Mouse (Mus musculus) embryonic fibroblast, embryonic 13.5 days (primary cell): ENCODE measurements at regions not wholly inside any gene's neighbourhood (a gene's known extent, or its start where the extent isn't known, plus 50 kb on each side); places are given as distances from the start of the nearest gene placed in this dataset.

Experiments used
- CTCF ChIP-seq: IDR thresholded peaks from 2 replicates; pipeline ENCODE4 v1.5.1; 2011; ENCODE audit warnings: mild to moderate bottlenecking, control low read depth, low read length, moderate library complexity, borderline replicate concordance; ENCODE audit not compliant: insufficient read depth
- POLR2A ChIP-seq: IDR thresholded peaks from 2 replicates; pipeline ENCODE4 v1.6.1; 2011; ENCODE audit warnings: low read depth, mild to moderate bottlenecking, control low read depth, low read length, moderate library complexity

DNA sequence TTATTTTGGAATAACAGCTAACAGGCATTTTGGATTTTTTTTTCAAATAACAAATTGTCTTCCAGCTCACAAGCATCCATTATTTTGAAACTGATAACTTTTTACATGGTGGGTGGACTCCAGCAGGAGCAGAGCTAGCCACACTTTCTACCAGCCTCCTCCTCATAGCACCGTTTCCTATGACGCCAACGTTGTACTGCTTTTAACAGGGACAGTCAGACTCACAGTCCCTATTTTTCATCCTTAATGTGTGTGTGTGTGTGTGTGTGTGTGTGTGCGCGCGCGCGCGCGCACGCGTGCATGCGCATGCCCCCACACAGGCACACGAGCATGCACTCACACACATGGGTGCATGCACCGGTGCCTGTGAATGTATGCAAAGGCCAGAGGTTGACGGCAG lies 70.5 kb upstream of the S1pr3 start:
- TF ChIP-seq CTCF (no peak), POLR2A (no peak)
